Mouse (Mus musculus): ENCODE data around the gene Egfl8.
A peak's percentile ranks its signal among the peaks of the same experiment; 100 is the strongest.

Gene Egfl8

DNA sequence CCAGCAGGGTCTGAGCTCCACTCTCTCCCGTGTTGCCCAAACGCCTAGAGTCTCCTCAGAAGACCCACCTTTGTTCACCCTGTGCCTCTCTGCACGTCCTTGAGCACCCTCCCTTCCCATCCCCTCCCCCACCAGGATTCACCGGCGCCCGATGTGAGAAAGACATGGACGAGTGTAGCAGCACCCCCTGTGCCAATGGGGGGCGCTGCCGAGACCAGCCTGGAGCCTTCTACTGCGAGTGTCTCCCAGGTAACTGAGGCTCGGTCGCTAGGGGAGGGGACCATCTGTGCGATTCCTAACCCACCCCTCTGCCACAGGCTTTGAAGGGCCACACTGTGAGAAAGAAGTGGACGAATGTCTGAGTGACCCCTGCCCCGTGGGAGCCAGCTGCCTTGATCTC, 43.4 kb downstream of the Egfl8 start:
- no peak for DNase-seq

GRCm38 (mm10) chr17:34571875-34572274, 43.9 kb downstream of the Egfl8 start:
- no peak for DNase-seq

GRCm38 (mm10) chr17:34569919-34570318, 45.9 kb downstream of the Egfl8 start:
- DNase-seq: no peak

DNA sequence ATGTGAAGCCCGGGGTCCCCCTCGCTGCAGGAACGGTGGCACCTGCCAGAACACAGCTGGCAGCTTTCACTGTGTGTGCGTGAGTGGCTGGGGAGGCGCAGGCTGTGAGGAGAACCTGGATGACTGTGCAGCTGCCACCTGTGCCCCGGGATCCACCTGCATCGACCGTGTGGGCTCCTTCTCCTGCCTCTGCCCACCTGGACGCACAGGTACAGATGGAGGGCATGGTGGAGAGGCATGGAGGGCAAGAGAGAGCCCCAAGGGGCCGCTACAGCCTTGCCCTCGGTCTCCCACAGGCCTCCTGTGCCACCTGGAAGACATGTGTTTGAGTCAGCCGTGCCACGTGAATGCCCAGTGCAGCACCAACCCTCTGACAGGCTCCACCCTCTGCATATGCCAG, 47.4 kb downstream of the Egfl8 start:
- DNase-seq: peak in 1 of 2 experiments; percentile 34

GRCm38 (mm10) chr17:34567311-34567710, 48.5 kb downstream of the Egfl8 start:
- peak in 1 of 2 experiments; percentile 43 for DNase-seq

- DNase-seq: peak; percentile 64 to 88
Observed at GRCm38 (mm10) chr17:34564796-34565195, 51.0 kb downstream of the Egfl8 start.

DNA sequence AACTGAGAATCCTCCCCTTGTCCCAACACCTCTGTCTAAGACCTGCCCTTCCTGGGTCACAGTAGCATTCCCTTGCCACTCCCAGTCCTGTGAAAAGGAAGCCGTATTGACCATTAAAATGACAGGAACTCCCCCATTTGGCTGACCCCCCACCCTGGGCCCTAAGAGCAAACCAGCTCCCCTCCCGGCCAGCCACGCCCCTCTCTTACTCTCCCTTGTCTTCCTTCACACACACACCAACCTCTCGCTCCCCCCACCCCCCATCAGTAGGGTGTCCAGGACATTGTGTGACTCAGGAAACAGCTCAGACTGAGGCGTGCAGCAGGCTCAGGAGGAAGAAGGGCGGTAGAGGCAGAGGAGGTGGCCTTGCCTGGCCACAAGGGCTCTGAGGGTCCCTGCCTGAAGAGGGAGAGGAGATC, 51.8 kb downstream of the Egfl8 start, which contains the start of gene Notch4:
Notch4 (plus strand) TSS at position 266 of the 419 bp plus-strand sequence.
- DNase-seq: peak; percentile 71 to 91

DNA sequence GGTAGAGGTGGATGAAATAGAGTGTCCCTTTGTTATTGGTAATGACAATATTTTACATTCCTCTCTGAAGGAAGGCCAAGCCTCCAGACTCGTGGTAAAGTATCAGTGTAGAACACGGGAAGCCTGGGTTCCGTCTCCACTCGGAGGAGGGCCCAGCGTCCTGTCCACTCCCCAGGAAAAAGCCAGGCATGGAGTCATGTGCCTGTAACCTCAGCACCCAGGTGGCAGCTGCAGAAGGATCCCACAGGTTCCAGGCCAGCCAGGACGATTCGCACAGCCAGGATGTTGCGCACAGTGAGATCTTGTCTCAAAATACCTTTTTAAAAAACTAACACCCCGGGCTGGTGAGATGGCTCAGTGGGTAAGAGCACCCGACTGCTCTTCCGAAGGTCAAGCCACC, 52.4 kb downstream of the Egfl8 start:
- no peak for DNase-seq
